Mouse (Mus musculus) urinary bladder, postnatal 36 days (tissue): ENCODE measurements around the gene Stx7.
A peak's percentile ranks its signal among the peaks of the same experiment; 100 is the strongest.

Source experiments
- DNase-seq, 2 experiments: peaks; one replicate each; pipeline ENCODE4 v3.0.0; 2022; ENCODE audit warnings: low spot score in 2 of 2, mixed read lengths in 1 of 2

Gene Stx7

GRCm38 (mm10) chr10:24167978-24168583 lies 19.0 kb downstream of the Stx7 start:
- no peak for DNase-seq

DNA sequence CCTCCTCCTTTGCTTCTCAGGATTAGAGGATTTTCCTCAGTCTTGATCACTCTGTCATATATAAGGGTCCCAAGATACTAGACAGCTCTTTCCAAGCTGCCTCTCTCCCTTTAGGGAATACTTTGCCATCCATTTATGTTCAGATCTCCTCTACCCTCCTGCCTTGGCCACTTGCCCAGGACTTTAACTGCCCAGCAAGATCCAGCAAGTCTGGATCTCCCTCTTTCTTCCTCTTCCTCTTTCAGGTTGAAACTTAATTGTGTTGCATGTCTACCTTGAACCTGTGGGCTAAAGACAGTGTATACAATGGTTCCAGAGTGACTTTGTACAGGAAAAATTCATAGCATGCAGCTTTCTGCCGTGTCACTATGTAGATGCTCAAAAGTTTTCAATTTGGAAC lies 19.8 kb downstream of the Stx7 start:
- peak; percentile 29 to 42 for DNase-seq

GRCm38 (mm10) chr10:24171906-24172459 lies 22.9 kb downstream of the Stx7 start:
- DNase-seq: no peak

DNA sequence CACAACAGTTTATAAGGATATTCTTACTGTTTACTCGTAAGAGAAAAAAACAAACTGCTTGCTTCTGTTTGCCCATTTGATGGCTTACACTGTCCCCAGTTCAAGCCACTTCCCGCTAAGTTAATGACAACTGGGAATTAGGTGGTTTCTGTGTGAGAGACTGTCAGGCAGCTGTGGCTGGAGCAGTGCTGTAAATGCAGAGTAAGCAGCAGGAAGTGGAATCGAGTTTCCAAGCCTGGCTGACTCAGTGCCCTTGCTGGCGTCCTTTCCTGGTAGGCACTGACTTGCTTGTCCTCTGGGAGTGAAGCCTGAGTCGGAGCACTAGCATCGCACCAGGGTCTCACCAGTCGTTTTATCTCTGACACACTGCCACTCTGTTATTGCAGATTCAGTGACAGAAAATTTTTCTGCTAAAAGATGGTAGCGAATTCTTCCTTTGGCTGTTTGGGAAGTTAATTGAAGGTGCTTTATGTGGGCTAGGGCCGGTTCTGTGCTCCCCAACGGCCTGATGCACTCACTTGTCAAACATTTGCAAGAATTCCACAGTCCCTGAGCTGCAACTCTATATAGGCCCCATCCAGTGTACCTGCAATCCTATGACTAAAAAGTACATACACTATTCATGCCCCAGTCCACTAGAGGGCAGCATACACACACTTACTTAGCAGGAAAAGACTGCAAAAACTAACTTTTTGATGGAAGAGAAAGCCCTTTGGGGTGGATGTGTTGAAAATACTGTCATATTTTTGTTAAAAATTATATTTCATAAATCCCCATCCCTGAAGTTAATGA lies 24.3 kb downstream of the Stx7 start:
- no peak for DNase-seq

DNA sequence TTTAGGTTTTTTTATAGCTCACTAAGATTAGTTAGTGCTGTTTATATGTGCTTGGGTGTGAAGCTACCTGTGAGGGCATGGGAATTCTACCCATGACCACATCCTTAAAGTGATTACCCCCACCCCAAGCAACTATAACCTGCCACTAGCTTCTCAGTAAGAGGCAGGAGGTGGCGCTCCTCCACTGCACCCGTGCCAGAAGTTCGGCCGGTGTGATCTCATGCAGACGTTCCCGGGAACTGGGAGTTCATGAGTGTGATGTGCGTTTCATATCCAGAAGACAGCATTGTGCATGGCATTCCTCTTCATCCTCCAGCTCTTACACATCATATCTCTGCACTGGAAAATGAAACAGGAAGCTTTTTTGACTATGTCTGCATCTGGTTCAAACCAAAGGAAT lies 41.3 kb downstream of the Stx7 start:
- no peak for DNase-seq

GRCm38 (mm10) chr10:24191977-24192376 lies 42.9 kb downstream of the Stx7 start:
- no peak for DNase-seq

- DNase-seq: no peak
Measured at GRCm38 (mm10) chr10:24199303-24199702, 50.2 kb downstream of the Stx7 start.

DNA sequence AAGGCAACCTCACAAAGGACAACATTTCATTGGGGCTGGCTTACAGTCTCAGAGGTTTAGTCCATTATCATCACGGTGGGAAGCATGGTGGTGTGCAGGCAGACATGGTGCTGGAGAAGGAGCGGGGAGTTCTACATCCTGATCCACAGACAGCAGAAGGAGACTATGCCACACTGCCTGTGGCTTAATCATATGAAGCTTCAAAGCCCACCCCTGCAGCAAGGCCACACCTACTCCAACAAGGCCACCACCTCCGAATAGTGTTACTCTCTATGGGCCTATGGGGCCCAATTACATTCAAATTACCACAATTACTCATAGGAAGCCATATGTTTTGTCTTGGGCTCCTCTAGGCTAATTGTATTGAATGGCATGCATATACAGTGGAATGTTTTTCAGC lies 51.0 kb downstream of the Stx7 start:
- DNase-seq: no peak

DNA sequence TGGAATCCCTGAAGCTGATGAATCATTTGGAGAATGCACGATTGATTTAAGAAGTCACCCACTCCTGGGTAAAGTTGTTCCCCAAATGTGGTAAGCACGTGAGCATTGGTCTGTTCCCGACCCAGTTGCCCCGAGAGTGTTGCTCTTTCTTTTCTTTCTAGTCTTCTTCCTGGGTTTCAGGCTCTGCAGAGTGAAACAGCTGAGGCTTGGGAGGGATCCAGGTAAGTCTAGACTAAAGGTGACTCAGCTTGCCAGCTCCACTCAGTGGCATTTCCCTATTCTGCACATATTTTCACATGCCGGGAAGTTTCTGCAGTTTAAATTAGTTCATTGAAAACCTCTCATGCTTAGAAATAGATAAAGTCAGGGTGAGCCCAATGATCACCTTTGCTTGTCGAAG lies 61.0 kb downstream of the Stx7 start:
- no peak for DNase-seq

GRCm38 (mm10) chr10:24213297-24213696 lies 64.2 kb downstream of the Stx7 start:
- DNase-seq: no peak

GRCm38 (mm10) chr10:24217558-24218268 lies 68.6 kb downstream of the Stx7 start:
- DNase-seq: no peak

DNA sequence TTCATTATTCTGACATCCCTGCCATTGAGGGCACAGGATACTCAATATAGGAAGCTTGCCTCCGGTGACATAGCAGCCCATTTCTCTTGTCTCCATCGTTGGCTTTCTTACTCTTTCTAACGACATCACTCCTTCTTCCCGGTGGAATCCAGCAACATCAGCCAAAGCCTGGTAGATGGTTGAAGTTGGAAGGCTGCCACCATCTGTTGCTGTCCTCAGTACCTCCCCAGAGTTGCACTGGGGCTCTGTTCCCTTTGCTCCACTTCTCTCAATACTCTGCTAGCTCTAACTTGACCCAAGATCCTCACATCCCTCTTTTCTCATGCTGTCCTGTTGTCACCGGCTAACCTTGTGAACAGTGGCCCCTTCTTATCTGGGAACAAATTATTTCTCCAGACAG lies 71.8 kb downstream of the Stx7 start:
- no peak for DNase-seq

GRCm38 (mm10) chr10:24222911-24223310 lies 73.8 kb downstream of the Stx7 start:
- no peak for DNase-seq

GRCm38 (mm10) chr10:24223449-24224143 lies 74.5 kb downstream of the Stx7 start, which contains the start of gene Moxd1:
Gene Moxd1, plus strand, starts transcription at chr10:24223517.
- peak; percentile 7 to 18 for DNase-seq

- DNase-seq: no peak
Measured at GRCm38 (mm10) chr10:24224591-24224990, 75.5 kb downstream of the Stx7 start.

DNA sequence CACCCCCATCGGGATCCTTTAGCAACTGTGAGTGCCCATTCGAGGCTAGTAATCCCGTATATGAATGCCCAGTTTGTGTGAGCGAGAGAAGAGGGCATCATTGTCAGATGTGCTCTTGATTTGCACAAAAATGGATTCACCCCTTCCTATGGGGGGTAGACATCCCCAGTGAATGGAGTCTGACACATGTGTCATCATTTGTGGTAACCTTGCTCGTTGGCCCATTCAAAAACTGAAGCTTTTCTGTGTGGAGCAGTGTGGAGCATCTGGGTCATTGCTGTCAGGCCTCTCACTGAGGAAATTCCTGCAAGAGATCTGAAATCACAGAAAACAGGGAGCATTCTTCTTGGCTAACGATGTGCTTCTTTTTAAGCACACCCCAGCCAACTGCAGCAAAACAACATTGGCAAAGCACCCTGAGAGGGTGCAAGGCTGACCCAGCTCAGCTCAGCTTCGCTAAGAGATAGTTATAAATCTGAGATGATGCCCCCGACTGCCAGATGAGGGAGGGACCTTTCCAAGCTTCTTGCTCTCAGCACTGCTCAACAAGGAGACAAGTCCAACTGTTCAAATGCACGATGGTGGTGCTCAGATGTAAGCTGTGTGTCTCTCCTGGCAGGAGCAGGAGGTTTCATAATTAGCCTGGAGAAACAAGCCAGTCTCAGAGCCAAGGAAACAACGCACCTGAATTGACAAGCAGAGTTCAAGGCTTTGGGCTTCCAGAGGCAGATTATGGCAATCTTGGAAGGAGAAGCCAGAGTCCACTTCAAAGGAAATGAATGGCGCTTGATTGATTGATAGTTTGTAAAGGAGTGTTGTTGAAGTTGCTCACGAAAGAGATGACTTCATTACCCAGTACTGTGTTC lies 79.4 kb downstream of the Stx7 start:
- DNase-seq: no peak

DNA sequence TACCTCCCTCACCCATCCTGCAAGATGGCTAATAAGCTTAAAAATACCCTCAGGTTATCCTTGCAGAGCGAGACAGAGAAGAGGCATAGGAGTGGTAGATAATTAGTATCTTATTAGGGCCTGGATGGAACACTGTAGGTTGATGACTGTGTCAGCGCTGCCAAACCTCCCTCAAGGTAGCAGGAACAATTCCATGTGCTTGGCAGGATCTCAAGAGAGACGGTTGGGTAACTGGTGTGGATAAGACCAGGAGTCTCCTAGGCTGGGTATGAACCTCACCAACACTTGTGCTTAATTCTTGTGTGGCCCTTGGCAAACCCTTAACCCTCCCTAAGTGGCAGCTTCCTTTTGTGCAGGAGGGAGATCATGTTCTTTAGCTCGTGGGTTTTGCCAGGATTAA lies 83.2 kb downstream of the Stx7 start:
- DNase-seq: no peak

DNA sequence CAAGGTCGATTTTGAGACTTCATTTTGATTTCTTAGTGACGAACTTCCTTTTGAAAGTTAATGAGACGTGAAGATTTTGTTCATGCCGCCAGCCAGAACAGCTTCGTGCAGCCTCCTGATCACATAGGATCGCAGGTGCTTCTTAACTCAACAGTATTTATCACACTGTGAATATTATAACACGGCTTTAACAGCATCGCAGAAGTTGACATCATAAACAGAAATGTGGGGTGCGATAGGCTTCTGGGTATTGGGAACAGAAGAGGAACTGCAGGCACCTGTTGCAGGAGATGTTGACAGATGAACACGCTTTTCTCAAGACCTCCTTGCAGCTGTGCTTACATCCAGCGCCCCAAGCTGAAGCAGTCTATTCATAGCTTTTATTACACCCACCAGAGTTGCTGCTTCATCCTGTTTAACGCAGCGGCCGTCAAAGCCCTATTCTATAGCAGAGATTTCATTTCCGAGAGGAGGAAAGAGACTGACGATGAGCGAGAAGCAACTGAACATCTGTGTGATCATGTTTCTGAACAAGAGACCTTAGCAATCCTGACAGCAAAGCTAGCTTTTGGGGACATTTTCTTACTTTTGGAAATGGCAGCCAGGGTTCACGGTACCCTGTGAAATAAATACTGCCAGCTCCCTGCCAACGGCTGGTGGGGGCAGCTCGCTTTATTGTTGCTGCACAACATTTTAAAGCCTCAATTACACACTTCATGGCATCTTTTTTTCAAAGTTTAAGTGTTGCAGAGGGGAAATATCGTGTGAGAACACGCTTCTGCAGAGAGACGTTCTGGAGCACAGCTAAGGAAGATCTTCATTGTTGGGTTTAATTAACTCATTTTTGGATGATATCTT lies 86.6 kb downstream of the Stx7 start:
- no peak for DNase-seq
